Mouse (Mus musculus) liver, embryonic 12.5 days (tissue): Measurements from ENCODE around the gene Acp7. TPM values are rescaled to one million over a fixed set of nuclear protein-coding genes. Genes with fewer than 3 reads are reported as not detected.

Experiments
- ATAC-seq: fragments of 200-750 bp; cut with Nextera tagmentation; 2 replicates; pipeline ENCODE4 v1.8.0; 2017; ENCODE audit warnings: moderate number of reproducible peaks, mild to moderate bottlenecking, moderate library complexity
- H3K27ac ChIP-seq: fragments of 300-500 bp; sonication (generic); 2 replicates; pipeline ENCODE4 v1.5.1; 2016; ENCODE audit warnings: mild to moderate bottlenecking
- H3K27me3 ChIP-seq: fragments of 300-500 bp; sonication (generic); replicated peaks from 2 replicates; pipeline ENCODE4 v1.6.1; 2016; ENCODE audit warnings: mild to moderate bottlenecking, moderate library complexity
- H3K36me3 ChIP-seq: fragments of 300-500 bp; sonication (generic); 2 replicates; pipeline ENCODE4 v1.6.1; 2016; ENCODE audit warnings: mild to moderate bottlenecking, moderate library complexity
- H3K4me1 ChIP-seq: fragments of 300-500 bp; sonication (generic); 2 replicates; pipeline ENCODE4 v1.6.1; 2016
- H3K4me2 ChIP-seq: fragments of 300-500 bp; sonication (generic); 2 replicates; pipeline ENCODE4 v1.6.1; 2016; ENCODE audit warnings: mild to moderate bottlenecking, moderate library complexity
- H3K4me3 ChIP-seq: fragments of 300-500 bp; sonication (generic); 2 replicates; pipeline ENCODE4 v1.5.1; 2016; ENCODE audit warnings: mild to moderate bottlenecking, moderate library complexity
- H3K9ac ChIP-seq: fragments of 300-500 bp; sonication (generic); 2 replicates; pipeline ENCODE4 v1.6.1; 2016; ENCODE audit warnings: mild to moderate bottlenecking, moderate library complexity
- H3K9me3 ChIP-seq: fragments of 300-500 bp; sonication (generic); replicated peaks from 2 replicates; pipeline ENCODE4 v1.6.1; 2016; ENCODE audit warnings: mild to moderate bottlenecking, moderate library complexity
- WGBS: fragments of 180-500 bp; shearing (Covaris S2); methylation state at CpG from one replicate; pipeline ENCODE4 v1.1.7; 2016; ENCODE audit not compliant: insufficient replicate concordance; 5-methylcytosine and 5-hydroxymethylcytosine counted together
- polyA plus RNA-seq: library from polyadenylated mRNA; unstranded; fragments of >200 nt; fragmentation: Nextera tagmentation; extraction: Ambion mirVana; gene quantifications from 2 replicates; pipeline ENCODE4 v1.2.1, GENCODE M21; 2016

Gene Acp7
- polyA plus RNA-seq, 1 experiment from 2014 or later = not detected

DNA sequence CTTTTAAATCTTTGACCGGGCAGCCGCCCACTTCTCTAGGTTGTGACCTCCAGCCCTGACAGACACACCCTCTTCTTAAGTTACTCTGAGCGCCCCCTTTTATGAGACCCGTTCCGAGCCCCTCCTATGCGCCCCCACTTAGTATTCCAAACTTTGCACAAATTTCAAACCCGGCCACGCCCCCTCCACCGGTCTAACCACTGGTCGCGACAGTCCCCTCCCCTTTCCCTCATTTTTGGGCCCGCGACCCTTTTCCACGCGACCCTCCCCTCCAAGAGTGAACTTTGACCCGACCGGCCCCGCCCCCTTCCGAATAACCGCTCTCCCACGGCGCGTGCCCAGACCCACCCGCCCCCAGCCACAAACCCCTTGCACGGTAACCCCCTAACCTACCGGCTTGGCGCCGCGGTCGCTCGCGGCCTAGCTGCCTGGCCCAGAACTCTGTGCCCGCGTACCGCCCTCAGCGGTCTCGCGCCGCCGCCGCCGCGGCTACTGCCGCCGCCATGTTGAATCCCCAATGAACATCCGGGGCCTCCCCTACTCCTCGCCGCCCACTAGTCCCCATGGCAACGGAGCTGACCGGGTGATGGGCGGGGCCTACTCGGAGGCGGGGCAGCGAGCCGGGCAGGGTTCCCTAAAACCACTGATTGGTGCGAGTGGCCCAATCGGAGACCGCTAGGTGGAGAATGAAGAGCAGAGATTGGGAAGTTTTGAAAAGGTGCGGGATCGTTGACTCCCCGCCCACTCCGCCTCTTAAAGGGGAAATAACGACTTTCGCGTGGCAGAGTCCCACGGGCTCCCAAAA lies 33.3 kb downstream of the Acp7 start, which contains the start of the genes Samd4b and Pak4:
Samd4b (minus strand) TSS at position 503 of the 805 bp plus-strand sequence.
Pak4 (minus strand) TSS at position 544 of the 805 bp plus-strand sequence.
- peaks cover 13% of the 10 kb centered on the region for H3K36me3 ChIP-seq
- H3K9ac ChIP-seq = peak within 1 kb of the TSS; percentile 83
- H3K9me3 ChIP-seq = no peaks in the 10 kb centered on the region
- peak within 1 kb of the TSS; percentile 81 for H3K4me2 ChIP-seq
- peak; percentile 81 for ATAC-seq
- H3K27me3 ChIP-seq = no peaks in the 10 kb centered on the region
- WGBS = under 1% methylated on average over 66 of the region's 66 CpGs
- H3K27ac ChIP-seq = peak within 1 kb of the TSS; percentile 96
- H3K4me1 ChIP-seq = peaks cover 55% of the 10 kb centered on the region
- peak within 1 kb of the TSS; percentile 81 for H3K4me3 ChIP-seq

DNA sequence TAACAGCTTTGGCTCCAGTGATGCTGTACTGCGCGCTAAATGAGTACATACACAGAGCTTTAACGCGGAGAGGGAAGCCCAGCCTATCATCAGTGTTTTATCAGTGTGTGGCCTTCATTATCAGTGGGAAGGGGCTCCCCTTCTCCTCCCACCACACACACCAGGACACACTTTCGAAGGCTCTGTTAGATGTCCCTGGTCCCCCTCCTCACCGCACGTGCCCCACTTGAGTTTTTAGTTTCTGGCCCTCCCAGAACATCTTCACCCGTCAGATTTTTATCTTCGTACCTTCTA lies 33.9 kb downstream of the Acp7 start:
- Histone ChIP-seq H3K27me3 (no peaks in the 10 kb centered on the region), H3K36me3 (peaks cover 13% of the 10 kb centered on the region), H3K9me3 (no peaks in the 10 kb centered on the region), H3K9ac (peak overlapping the region; percentile 83), H3K4me1 (peaks cover 62% of the 10 kb centered on the region), H3K4me3 (peak overlapping the region; percentile 81), H3K4me2 (peak overlapping the region; percentile 81), H3K27ac (peak overlapping the region; percentile 96)
- peak; percentile 2 for ATAC-seq
- WGBS = 9% methylated on average over 9 of the region's 9 CpGs

DNA sequence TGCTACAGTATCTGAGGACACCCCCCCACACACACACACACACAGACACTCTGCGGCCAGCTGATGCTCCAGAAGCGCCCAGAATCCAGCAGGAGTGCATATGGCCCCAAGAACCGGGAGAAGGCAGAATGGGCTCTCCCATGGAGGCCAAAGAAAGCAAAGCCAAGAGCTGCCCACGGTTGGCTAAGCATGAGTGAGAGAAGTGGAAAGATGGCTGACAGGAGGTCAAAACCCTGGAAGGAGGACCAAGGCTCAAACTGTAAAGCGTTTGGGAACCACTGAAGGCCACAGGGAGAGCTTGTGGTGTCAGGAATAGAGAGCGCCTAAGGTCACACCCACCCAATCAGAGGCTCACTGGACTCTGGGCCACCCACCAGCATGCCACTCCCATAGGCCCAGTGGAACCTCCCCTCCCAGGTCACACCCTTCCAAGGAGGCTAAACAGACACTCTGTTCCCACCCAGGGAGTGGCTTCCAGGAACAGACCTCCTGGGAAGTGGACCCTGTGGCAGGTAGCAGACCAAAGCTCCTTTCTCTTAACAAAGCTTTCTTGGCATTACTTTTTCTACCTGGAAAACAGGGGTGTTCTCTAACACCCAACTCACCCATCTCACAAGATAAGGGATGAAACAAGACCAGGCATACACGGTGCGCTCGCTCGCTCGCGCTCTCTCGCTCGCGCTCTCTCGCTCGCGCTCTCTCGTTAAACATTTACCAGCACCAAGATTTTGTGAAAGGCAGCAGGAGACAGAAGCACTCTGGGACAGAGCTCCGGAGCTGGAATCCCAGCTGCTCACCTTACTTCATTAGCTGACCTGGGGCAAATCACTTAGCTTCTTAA lies 34.5 kb downstream of the Acp7 start:
- peak overlapping the region; percentile 81 for H3K4me3 ChIP-seq
- H3K36me3 ChIP-seq = peaks cover 13% of the 10 kb centered on the region
- ATAC-seq = peak; percentile 95
- 37% methylated on average over 20 of the region's 20 CpGs for WGBS
- H3K4me1 ChIP-seq = peaks cover 67% of the 10 kb centered on the region
- H3K27ac ChIP-seq = peak overlapping the region; percentile 96
- no peaks in the 10 kb centered on the region for H3K9me3 ChIP-seq
- H3K9ac ChIP-seq = peak overlapping the region; percentile 83
- peak overlapping the region; percentile 81 for H3K4me2 ChIP-seq
- no peaks in the 10 kb centered on the region for H3K27me3 ChIP-seq

DNA sequence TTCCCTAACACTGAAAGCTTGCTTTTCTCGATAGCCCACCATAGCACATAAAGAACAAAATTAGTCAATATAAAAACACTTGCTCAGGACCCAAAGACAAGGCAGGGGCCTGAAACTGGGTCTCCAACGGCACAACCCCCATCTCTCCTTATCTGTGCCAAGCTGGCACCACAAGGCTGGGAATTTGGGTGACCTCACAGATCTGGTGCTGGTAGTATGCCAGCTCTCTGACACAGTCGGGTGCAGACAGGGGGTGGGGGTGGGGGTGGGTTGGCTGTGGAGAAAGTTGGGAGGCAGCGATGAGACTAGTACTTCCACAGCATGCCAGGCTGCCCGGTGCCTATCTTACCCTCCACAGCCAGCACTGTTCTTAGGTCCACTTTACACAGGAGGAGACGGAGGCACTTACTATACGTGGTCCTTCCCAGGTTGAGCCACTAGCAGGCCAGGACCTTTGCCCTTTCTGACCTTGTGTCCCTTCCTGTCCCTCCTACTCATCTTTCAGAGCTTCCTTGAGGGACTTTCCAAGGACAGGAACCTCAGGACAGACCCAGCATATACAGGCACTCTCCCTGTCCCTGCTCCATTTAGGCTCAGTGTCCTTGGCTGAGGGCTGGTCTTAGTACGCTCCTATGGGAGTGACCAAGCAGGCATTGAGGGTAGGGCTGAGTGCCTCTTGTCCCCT lies 35.2 kb downstream of the Acp7 start:
- peak overlapping the region; percentile 67 for H3K9ac ChIP-seq
- peak overlapping the region; percentile 81 for H3K4me2 ChIP-seq
- H3K36me3 ChIP-seq = peaks cover 13% of the 10 kb centered on the region
- H3K27ac ChIP-seq = peak overlapping the region; percentile 96
- WGBS = 75% methylated on average over 8 of the region's 8 CpGs
- 0 out of 2 replicates have a peak, but pooled peaks have one; percentile 5 for ATAC-seq
- H3K4me1 ChIP-seq = peaks cover 75% of the 10 kb centered on the region
- H3K9me3 ChIP-seq = no peaks in the 10 kb centered on the region
- H3K27me3 ChIP-seq = no peaks in the 10 kb centered on the region
- peak overlapping the region; percentile 81 for H3K4me3 ChIP-seq

DNA sequence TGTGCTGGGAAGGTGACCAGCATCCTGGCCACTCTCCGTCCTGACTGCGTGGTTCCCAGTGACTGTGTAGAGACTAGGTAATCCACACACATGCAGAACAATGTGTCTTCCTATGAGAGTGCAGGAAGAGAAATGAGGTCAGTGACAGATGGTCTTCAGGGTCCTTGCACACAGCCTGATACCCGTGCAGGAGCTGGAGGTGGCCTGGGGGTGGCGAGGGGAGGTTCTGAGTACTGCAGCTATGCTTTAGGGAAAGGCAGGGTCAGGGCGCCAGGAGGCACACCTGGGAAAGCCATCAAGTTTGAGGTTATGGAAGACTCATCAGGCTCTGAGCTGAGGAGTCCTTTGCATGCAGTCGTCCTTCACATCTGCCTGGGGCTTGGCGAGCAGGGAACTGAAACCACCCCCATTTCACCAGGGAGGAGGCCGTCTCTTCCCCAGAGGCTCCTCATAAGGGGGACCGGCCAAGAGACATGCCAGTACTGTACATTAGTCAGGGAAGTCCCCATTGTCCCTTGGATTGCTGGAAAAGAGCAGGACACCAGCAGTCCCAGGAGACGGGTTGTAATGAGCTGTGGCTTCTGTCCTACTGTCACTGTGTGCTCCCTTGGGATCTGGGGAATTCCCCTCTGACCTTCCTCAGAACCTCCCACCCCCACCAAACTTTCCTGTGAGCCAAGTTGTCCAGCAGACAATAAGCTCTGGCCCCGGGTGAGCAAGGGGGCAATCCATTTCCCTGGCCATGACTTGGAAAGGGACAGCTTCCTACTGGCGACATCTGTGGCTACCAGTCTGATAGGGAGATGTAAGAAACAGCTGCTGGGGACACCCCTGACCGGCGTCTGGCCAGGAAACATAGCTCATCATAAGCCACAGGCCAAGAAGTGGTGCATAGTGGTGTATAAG lies 37.7 kb downstream of the Acp7 start:
- H3K4me1 ChIP-seq = peaks cover 92% of the 10 kb centered on the region
- H3K4me3 ChIP-seq = no peak overlapping the region
- no peak for ATAC-seq
- WGBS = 59% methylated on average over 14 of the region's 14 CpGs
- no peaks in the 10 kb centered on the region for H3K9me3 ChIP-seq
- no peak overlapping the region for H3K27ac ChIP-seq
- H3K36me3 ChIP-seq = peaks cover 17% of the 10 kb centered on the region
- no peak overlapping the region for H3K9ac ChIP-seq
- H3K4me2 ChIP-seq = no peak overlapping the region
- H3K27me3 ChIP-seq = no peaks in the 10 kb centered on the region

DNA sequence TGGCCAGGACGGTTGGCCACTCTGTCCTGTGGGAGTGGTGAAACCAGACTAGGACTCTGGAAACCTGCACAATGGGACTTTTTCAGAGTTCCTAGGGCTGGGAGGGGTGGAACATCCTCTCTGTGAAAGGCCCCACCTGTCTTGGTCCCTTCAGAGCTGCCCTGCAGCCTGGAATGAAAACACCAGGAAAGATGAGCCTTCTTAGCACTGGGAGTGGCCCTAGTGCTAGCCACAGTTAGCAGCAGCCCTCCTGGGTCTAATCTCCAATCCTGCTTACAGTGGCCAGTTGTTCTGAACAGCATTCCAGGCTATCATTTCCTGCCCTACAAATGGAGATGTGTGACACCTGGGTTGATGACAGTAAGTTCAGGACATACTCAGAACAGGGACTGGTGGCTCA lies 39.3 kb downstream of the Acp7 start:
- WGBS = 47% methylated on average over 1 of the region's 1 CpGs
- H3K9ac ChIP-seq = peak overlapping the region; percentile 17; the same call in 1 of the 2 replicates
- no peaks in the 10 kb centered on the region for H3K27me3 ChIP-seq
- ATAC-seq = no peak
- H3K4me3 ChIP-seq = no peak overlapping the region
- H3K27ac ChIP-seq = peak overlapping the region; percentile 36; the same call in 1 of the 2 replicates
- peaks cover 17% of the 10 kb centered on the region for H3K36me3 ChIP-seq
- H3K4me2 ChIP-seq = no peak overlapping the region
- no peaks in the 10 kb centered on the region for H3K9me3 ChIP-seq
- H3K4me1 ChIP-seq = peaks cover 97% of the 10 kb centered on the region

DNA sequence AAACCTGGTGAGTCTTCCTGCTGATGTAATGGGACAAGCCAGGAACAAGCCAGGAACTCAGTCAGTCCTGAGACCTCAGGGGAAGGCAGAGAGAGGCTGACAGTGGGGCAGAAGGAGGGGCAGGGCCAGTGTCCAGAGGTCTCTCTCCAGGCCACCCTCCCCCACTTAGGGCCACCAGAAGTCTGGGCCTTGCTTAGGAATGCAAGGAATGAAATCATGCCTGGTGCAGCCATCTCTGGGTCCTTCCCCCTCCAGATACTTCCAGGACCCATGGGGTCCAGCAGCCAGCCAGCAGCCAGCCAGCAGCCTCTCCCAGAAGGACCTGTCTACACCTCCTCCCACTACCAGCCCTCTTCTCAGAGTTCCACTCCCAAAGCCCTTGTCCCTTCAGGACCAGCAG lies 43.5 kb downstream of the Acp7 start:
- Histone ChIP-seq H3K27ac (0 out of 2 replicates have a peak overlapping the region, but pooled peaks have one; percentile 11), H3K4me2 (no peak overlapping the region), H3K4me1 (peaks cover 97% of the 10 kb centered on the region), H3K36me3 (0 out of 2 replicates have a peak, but pooled peaks cover 5% of the 10 kb centered on the region), H3K4me3 (no peak overlapping the region), H3K27me3 (no peaks in the 10 kb centered on the region), H3K9ac (no peak overlapping the region), H3K9me3 (no peaks in the 10 kb centered on the region)
- no peak for ATAC-seq

DNA sequence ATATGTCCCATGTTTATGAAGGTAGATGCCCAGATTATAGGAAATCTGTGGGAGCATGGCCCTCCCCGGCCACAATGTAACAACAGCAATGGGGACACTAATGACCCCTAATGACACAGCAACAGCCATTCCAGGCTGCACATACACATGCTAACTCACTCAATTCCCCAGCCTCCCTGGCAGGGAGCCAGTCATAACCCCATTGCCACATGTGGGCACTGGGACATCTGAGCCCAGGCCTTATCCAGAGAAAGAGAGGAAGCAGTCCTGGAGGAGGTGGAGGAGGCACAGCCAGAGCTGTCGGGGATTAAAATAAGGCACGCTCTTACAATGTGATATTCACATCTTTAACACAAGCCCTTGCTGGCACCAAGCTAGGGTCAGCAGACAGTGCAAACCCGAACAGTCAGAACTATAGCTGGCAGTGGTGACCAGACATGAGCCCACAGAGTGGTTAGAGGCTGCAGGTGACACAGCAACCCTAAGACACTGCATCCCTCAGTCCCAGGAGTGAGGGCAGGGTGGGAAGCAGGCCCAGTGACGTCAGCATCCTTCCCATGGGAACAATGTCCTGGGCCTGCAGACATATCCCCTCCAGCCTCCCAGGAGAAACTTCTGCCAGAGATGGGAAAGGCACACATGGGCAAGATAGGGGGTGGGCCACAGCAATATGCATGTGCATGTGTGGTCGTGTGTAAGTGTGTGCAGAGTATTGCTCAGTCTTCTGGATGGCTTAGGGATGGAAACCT lies 44.3 kb downstream of the Acp7 start:
- 0 out of 2 replicates have a peak overlapping the region, but pooled peaks have one; percentile 11 for H3K27ac ChIP-seq
- no peak overlapping the region for H3K9ac ChIP-seq
- 82% methylated on average over 6 of the region's 6 CpGs for WGBS
- ATAC-seq = no peak
- H3K36me3 ChIP-seq = 0 out of 2 replicates have a peak, but pooled peaks cover 5% of the 10 kb centered on the region
- peaks cover 97% of the 10 kb centered on the region for H3K4me1 ChIP-seq
- no peak overlapping the region for H3K4me2 ChIP-seq
- H3K9me3 ChIP-seq = no peaks in the 10 kb centered on the region
- no peaks in the 10 kb centered on the region for H3K27me3 ChIP-seq
- no peak overlapping the region for H3K4me3 ChIP-seq

DNA sequence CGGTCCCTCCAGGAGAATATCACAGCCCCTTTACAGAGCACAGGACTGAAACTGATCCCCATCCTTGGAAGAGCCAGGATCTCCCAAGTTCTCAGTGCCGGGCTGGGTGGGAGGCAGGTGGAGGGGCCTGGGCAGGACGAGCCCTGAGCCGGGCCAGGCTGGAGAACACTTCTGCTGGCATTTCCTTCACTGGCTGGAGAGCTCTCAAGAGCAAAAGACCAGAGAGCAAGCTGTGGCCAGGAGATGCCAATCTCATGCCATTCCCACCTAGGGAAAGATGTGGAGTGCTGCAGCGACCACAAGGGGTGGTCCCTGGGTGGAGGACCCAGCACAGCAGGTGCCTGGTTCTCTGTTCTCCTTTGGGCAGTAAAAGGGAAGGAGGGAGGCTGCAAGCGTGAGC lies 46.1 kb downstream of the Acp7 start:
- peak overlapping the region; percentile 88 for H3K27ac ChIP-seq
- peak overlapping the region; percentile 51 for H3K9ac ChIP-seq
- ATAC-seq = no peak
- no peaks in the 10 kb centered on the region for H3K9me3 ChIP-seq
- H3K36me3 ChIP-seq = peaks cover 9% of the 10 kb centered on the region; the same call in 1 of the 2 replicates
- peaks cover 97% of the 10 kb centered on the region for H3K4me1 ChIP-seq
- 77% methylated on average over 6 of the region's 6 CpGs for WGBS
- peak overlapping the region; percentile 64 for H3K4me2 ChIP-seq
- H3K4me3 ChIP-seq = 0 out of 2 replicates have a peak overlapping the region, but pooled peaks have one; percentile 9
- H3K27me3 ChIP-seq = no peaks in the 10 kb centered on the region

DNA sequence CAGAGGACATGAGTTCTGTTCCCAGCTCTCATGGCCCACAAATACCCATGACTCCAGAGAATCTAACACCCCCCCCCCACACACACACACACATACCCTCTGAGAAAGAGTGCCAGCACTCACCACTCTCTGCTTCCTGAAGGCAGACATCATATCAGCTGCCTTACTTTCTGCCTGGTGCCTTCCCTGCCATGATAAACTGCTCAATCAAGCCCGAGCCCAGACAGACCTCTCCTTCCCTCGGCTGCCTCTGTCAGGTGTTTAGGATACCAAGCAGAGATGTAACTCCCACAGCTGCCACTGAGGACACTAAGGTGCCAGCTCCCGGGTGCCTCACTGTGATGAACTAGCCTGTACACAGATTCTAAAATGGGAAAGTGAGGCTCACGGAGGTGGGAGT lies 46.7 kb downstream of the Acp7 start:
- no peaks in the 10 kb centered on the region for H3K9me3 ChIP-seq
- peaks cover 12% of the 10 kb centered on the region; the same call in 1 of the 2 replicates for H3K36me3 ChIP-seq
- peak overlapping the region; percentile 88 for H3K27ac ChIP-seq
- peak overlapping the region; percentile 64 for H3K4me2 ChIP-seq
- ATAC-seq = peak; percentile 57
- H3K4me1 ChIP-seq = peaks cover 97% of the 10 kb centered on the region
- 32% methylated on average over 4 of the region's 4 CpGs for WGBS
- peak overlapping the region; percentile 51 for H3K9ac ChIP-seq
- H3K4me3 ChIP-seq = 0 out of 2 replicates have a peak overlapping the region, but pooled peaks have one; percentile 9
- H3K27me3 ChIP-seq = no peaks in the 10 kb centered on the region
